In genomic region chr15:80097999-80098461, GRCm38 (mm10) we compare ENCODE assay signal across 10 mouse cellular contexts. TPM values are rescaled to one million over a fixed set of nuclear protein-coding genes. Genes with fewer than 3 reads are reported as not detected.
A peak's percentile ranks its signal among the peaks of the same experiment; 100 is the strongest.
DNase-seq lines count a peak whose midpoint lies in the region; ATAC-seq and TF ChIP-seq lines count a peak whose summit lies in the region.
"Had no signal": no experiment of that assay in that cellular context is flagged by ENCODE, and none has a peak within 500 bp of the region (broad histone marks: within the 10 kb centered on the region; RNA-seq: fewer than 3 reads in every experiment).

No protein-coding gene starts in this region.

- DNase-seq in cerebellum, adult 11-12 months = peak; percentile 58
- no peak for DNase-seq in cerebellum, postnatal 4 days (ENCODE audit: low spot score in 2 of 2)
- no peak for DNase-seq in kidney, postnatal 0 days (ENCODE audit: low spot score)
- no peak for DNase-seq in kidney, adult 9 months
- peak; percentile 55 for DNase-seq in retina, postnatal 1 day
- DNase-seq in kidney, postnatal 4 days = no peak
- no peak for DNase-seq in left cerebral cortex, adult 8-10 months (ENCODE audit: low spot score in 2 of 2)

- no peak overlapping the region for H3K9ac ChIP-seq in kidney, postnatal 0 days (ENCODE audit: low read depth, low read length)
- peak overlapping the region; percentile 62 for H3K9ac ChIP-seq in liver, embryonic 16.5 days (ENCODE audit: low read depth, low read length)

- peak; percentile 31; the same call in 1 of the 2 replicates for ATAC-seq in kidney, postnatal 0 days (replicated peaks; ENCODE audit: low FRiP score, low read depth)
- ATAC-seq in liver, embryonic 16.5 days (ENCODE audit: low read depth) = peak; percentile 92
- ATAC-seq: activated CD4-positive, CD25-positive, alpha-beta regulatory T cell, adult 4 months; forebrain, embryonic 14.5 days had no signal

- H3K4me1 ChIP-seq in kidney, postnatal 0 days (replicated peaks; ENCODE audit: insufficient read depth, low read length) = 0 out of 2 replicates have a peak, but pooled peaks cover 2% of the 10 kb centered on the region
- H3K4me1 ChIP-seq in liver, embryonic 16.5 days (ENCODE audit: control insufficient read depth, low read depth, low read length) = peaks cover 43% of the 10 kb centered on the region

- no peak overlapping the region for H3K4me2 ChIP-seq in kidney, postnatal 0 days (ENCODE audit: low read length)
- peak overlapping the region; percentile 80 for H3K4me2 ChIP-seq in liver, embryonic 16.5 days (ENCODE audit: low read depth, low read length)

- no peak overlapping the region for H3K4me3 ChIP-seq in kidney, postnatal 0 days (replicated peaks; ENCODE audit: low read depth, low read length)
- H3K4me3 ChIP-seq in liver, embryonic 16.5 days (ENCODE audit: low read depth, low read length) = peak overlapping the region; percentile 53

- WGBS in kidney, postnatal 0 days = 49% methylated on average over 8 of the region's 8 CpGs
- 21% methylated on average over 8 of the region's 8 CpGs for WGBS in liver, embryonic 16.5 days (ENCODE audit: insufficient replicate concordance)

- TF ChIP-seq CTCF in kidney, postnatal 0 days (IDR thresholded peaks at IDR 0.05; ENCODE audit: low read depth) = no peak

- no peaks in the 10 kb centered on the region for H3K36me3 ChIP-seq in kidney, postnatal 0 days (ENCODE audit: insufficient read depth, low read length)
- no peaks in the 10 kb centered on the region for H3K36me3 ChIP-seq in liver, embryonic 16.5 days (ENCODE audit: control insufficient read depth, insufficient read depth)

- no peak overlapping the region for H3K27ac ChIP-seq in kidney, postnatal 0 days
- peak overlapping the region; percentile 98 for H3K27ac ChIP-seq in liver, embryonic 16.5 days (ENCODE audit: low read length)

- no peaks in the 10 kb centered on the region for H3K27me3 ChIP-seq in kidney, postnatal 0 days (ENCODE audit: insufficient read depth, low read length)
- no peaks in the 10 kb centered on the region for H3K27me3 ChIP-seq in liver, embryonic 16.5 days (ENCODE audit: control insufficient read depth, insufficient read depth, low read depth, low read length)

- no peaks in the 10 kb centered on the region for H3K9me3 ChIP-seq in kidney, postnatal 0 days (replicated peaks; ENCODE audit: low read length)
- H3K9me3 ChIP-seq in liver, embryonic 16.5 days (replicated peaks; ENCODE audit: control insufficient read depth, low read length) = no peaks in the 10 kb centered on the region

RNA-seq across cellular contexts. Expression of gene Rpl3, which starts 6.4 kb away (rescaled TPM):
- 970 and 975 TPM in 2 replicates for polyA plus RNA-seq in kidney, postnatal 0 days (2015; fragmentation: Nextera tagmentation; extraction: Ambion mirVana)
- 481 and 545 TPM in 2 replicates for polyA plus RNA-seq in liver, embryonic 16.5 days (2015; fragmentation: Nextera tagmentation; extraction: Ambion mirVana)
- total RNA-seq in left cerebral cortex, adult 8-10 months (2022) = 100 to 1,000 TPM; 506 to 560 (median 527) TPM

RNA-seq across cellular contexts. Expression of gene Syngr1, which starts 6.9 kb away (rescaled TPM):
- polyA plus RNA-seq in kidney, postnatal 0 days (2015; fragmentation: Nextera tagmentation; extraction: Ambion mirVana) = 21.8 and 24.1 TPM in 2 replicates
- 11.3 and 12.7 TPM in 2 replicates for polyA plus RNA-seq in liver, embryonic 16.5 days (2015; fragmentation: Nextera tagmentation; extraction: Ambion mirVana)
- total RNA-seq in left cerebral cortex, adult 8-10 months (2022) = 100 to 1,000 TPM; 430 to 460 (median 440) TPM

RNA-seq across cellular contexts. Expression of gene Tab1, which starts 34.9 kb away (rescaled TPM):
- polyA plus RNA-seq in kidney, postnatal 0 days (2015; fragmentation: Nextera tagmentation; extraction: Ambion mirVana) = 27.7 and 31.8 TPM in 2 replicates
- polyA plus RNA-seq in liver, embryonic 16.5 days (2015; fragmentation: Nextera tagmentation; extraction: Ambion mirVana) = 11.3 and 12.2 TPM in 2 replicates
- total RNA-seq in left cerebral cortex, adult 8-10 months (2022) = 10 to 100 TPM; 24.4 to 30.0 (median 26.9) TPM

Comparison
In these comparisons a context has a peak if more than half of its experiments do, and no peak if none do; other contexts are left out.
1. DNase-seq: peak in cerebellum, adult 11-12 months (single experiment) and retina, postnatal 1 day (single experiment); none in cerebellum, postnatal 4 days (0 of 2), kidney, postnatal 0 days (single experiment), kidney, adult 9 months (single experiment), kidney, postnatal 4 days (0 of 2) and left cerebral cortex, adult 8-10 months (0 of 2).